Mouse (Mus musculus) heart, adult 2 months (tissue): ENCODE data around the gene Bend4.

Experiments
- CTCF ChIP-seq: fragments of 200-600 bp; IDR thresholded peaks from 2 replicates; pipeline ENCODE4 v1.8.1; 2022; ENCODE audit warnings: antibody characterized with exemption, mild to moderate bottlenecking, moderate library complexity
- POLR2A ChIP-seq: fragments of 200-500 bp; IDR thresholded peaks from 2 replicates; pipeline ENCODE4 v1.6.1; 2011; ENCODE audit warnings: mild to moderate bottlenecking, low read depth, low read length, control low read depth; ENCODE audit not compliant: insufficient read depth

DNA sequence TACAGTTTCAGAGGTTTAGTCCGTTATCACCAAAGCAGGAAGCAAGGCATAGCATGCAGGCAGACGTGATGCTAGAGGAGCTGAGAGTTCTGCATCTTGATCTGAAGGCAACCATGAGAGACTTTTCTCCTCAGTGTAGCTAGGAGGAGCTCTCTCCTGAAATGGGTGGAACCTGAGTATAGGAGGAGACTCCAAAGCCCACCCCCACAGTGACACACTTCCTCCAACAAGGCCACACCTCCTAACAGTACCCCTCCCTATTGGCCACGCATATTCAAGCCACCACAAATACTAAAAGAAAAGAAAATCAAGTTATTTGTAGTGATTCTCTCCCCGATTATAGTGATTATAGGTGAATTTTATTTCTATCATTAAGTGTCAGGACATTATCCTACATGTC is 28.7 kb upstream of the Bend4 start:
- TF ChIP-seq CTCF: no peak
- TF ChIP-seq POLR2A: no peak
